Mouse (Mus musculus) MEL (cell line): ENCODE measurements at regions not wholly inside any gene's neighbourhood (a gene's known extent, or its start where the extent isn't known, plus 50 kb on each side); places are given as distances from the start of the nearest gene placed in this dataset.

Source experiments
- CHD2 ChIP-seq: IDR thresholded peaks from 2 replicates; pipeline ENCODE4 v1.6.1; 2011; ENCODE audit warnings: low read length, improper control_type of control experiment
- CTCF ChIP-seq, 3 experiments: IDR thresholded peaks in 2 of 3; conservative IDR thresholded peaks in 1 of 3; 2 replicates each; pipeline ENCODE4 v1.5.1; 2011 to 2012; ENCODE audit warnings: low read length in 3 of 3, low read depth in 2 of 3, mild to moderate bottlenecking in 2 of 3, improper control_type of control experiment in 1 of 3, inconsistent platforms in 1 of 3, mixed read lengths in 1 of 3, moderate library complexity in 1 of 3; ENCODE audit not compliant: control insufficient read depth in 1 of 3, insufficient read depth in 1 of 3, poor library complexity in 1 of 3, severe bottlenecking in 1 of 3
- GATA1 ChIP-seq: IDR thresholded peaks from 2 replicates; pipeline ENCODE4 v1.6.1; 2011; ENCODE audit warnings: low read depth, low read length, improper control_type of control experiment
- HCFC1 ChIP-seq: IDR thresholded peaks from 2 replicates; pipeline ENCODE4 v1.6.1; 2012; ENCODE audit warnings: low read depth, mild to moderate bottlenecking, inconsistent platforms, low read length, improper control_type of control experiment, moderate library complexity
- MYB ChIP-seq: IDR thresholded peaks from 2 replicates; pipeline ENCODE4 v1.6.1; 2011; ENCODE audit warnings: mild to moderate bottlenecking, low read depth, low read length, improper control_type of control experiment
- NRF1 ChIP-seq: IDR thresholded peaks from 2 replicates; pipeline ENCODE4 v1.6.1; 2014; ENCODE audit warnings: low read depth, mild to moderate bottlenecking, inconsistent platforms, low read length, improper control_type of control experiment, moderate library complexity; ENCODE audit not compliant: poor library complexity, insufficient read depth, severe bottlenecking
- POLR2A ChIP-seq, 2 experiments: IDR thresholded peaks; 2 replicates each; pipeline ENCODE4 v1.6.1; 2011 to 2012; ENCODE audit warnings: low read length in 2 of 2, mild to moderate bottlenecking in 2 of 2, control low read depth in 1 of 2, improper control_type of control experiment in 1 of 2, low read depth in 1 of 2, moderate library complexity in 1 of 2; ENCODE audit not compliant: control insufficient read depth in 1 of 2, insufficient read depth in 1 of 2, poor library complexity in 1 of 2
- POLR2AphosphoS5 ChIP-seq: IDR thresholded peaks from 2 replicates; pipeline ENCODE4 v1.6.1; 2012; ENCODE audit warnings: low read depth, borderline replicate concordance, mild to moderate bottlenecking, inconsistent platforms, low read length, moderate library complexity, mixed read lengths
- TCF12 ChIP-seq: IDR thresholded peaks from 2 replicates; pipeline ENCODE4 v1.6.1; 2014; ENCODE audit warnings: low read depth, mild to moderate bottlenecking, inconsistent platforms, low read length, improper control_type of control experiment, moderate library complexity
- USF1 ChIP-seq: IDR thresholded peaks from 2 replicates; pipeline ENCODE4 v1.6.1; 2014; ENCODE audit warnings: low read depth, mild to moderate bottlenecking, inconsistent platforms, low read length, improper control_type of control experiment, moderate library complexity

- no peak for TF ChIP-seq CHD2
- TF ChIP-seq POLR2A (IDR thresholded peaks at IDR 0.05; ENCODE audit: control insufficient read depth in 1 of 2, insufficient read depth in 1 of 2, low read depth in 1 of 2, low read length in 2 of 2, poor library complexity in 1 of 2), result no peak
- TF ChIP-seq CTCF (IDR thresholded peaks at IDR 0.05 in 2 of 3, conservative IDR thresholded peaks at IDR 0.05 in 1 of 3; ENCODE audit: control insufficient read depth in 1 of 3, insufficient read depth in 1 of 3, low read depth in 2 of 3, low read length in 3 of 3, poor library complexity in 1 of 3, severe bottlenecking in 1 of 3), result no peak
- no peak for TF ChIP-seq TCF12
- no peak for TF ChIP-seq MYB
- TF ChIP-seq USF1, result no peak
- TF ChIP-seq POLR2AphosphoS5, result no peak
- no peak for TF ChIP-seq HCFC1
- TF ChIP-seq NRF1, result no peak
- TF ChIP-seq GATA1, result no peak
These were observed 191.5 kb downstream of the Pik3r1 start for GRCm38 (mm10) chr13:101576481-101576880.
